12 mouse cellular contexts compared by ENCODE assay signal in the genomic region with DNA sequence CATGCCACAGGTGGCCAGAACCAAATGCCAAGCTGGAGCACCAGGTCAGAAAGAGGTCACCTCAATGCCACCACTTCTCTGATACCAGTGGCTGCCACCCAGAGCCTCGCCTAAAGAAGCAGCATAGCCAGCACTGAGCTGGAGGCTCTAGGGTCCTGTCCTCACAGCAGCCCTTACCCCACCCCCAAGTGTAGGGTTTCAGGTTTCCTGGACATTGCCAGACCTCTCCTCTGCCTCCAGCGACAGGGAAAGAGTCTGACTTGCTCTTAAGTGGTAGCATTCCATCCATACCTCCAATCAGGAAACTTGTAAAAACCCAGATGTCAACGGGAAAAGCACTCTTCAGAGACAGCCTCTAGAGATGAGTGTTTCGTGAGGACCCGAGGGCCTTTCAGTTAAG. TPM values are rescaled to one million over a fixed set of nuclear protein-coding genes. Genes with fewer than 3 reads are reported as not detected.
DNase-seq lines count a peak whose midpoint lies in the region; ATAC-seq and TF ChIP-seq lines count a peak whose summit lies in the region.
"Had no signal": no experiment of that assay in that cellular context is flagged by ENCODE, and none has a peak within 500 bp of the region (broad histone marks: within the 10 kb centered on the region; RNA-seq: fewer than 3 reads in every experiment).

No protein-coding gene starts in this region.

- ATAC-seq in kidney, embryonic 15.5 days (replicated peaks; ENCODE audit: low FRiP score) = peak; percentile 80; the same call in 1 of the 2 replicates
- no peak for ATAC-seq in megakaryocyte-erythroid progenitor cell, adult 5-6 weeks (replicated peaks; ENCODE audit: low FRiP score, low TSS enrichment, poor library complexity, severe bottlenecking)
- ATAC-seq: forebrain, embryonic 14.5 days; midbrain, embryonic 15.5 days had no signal

- peak; percentile 27; the same call in 1 of the 2 replicates for TF ChIP-seq POLR2A in embryonic fibroblast, embryonic 13.5 days (IDR thresholded peaks at IDR 0.05; ENCODE audit: low read depth, low read length)

- H3K27me3 ChIP-seq in kidney, embryonic 15.5 days = no peaks in the 10 kb centered on the region
- H3K27me3 ChIP-seq in limb, embryonic 10.5 days (ENCODE audit: low read depth, poor library complexity, severe bottlenecking) = no peaks in the 10 kb centered on the region
- H3K27me3 ChIP-seq: hindbrain, embryonic 15.5 days; midbrain, embryonic 15.5 days had no signal

- no peak overlapping the region for H3K4me3 ChIP-seq in kidney, embryonic 15.5 days (replicated peaks)
- no peak overlapping the region for H3K4me3 ChIP-seq in embryonic fibroblast, embryonic 13.5 days (ENCODE audit: insufficient read depth, low read length)
- peak overlapping the region; percentile 14; the same call in 1 of the 2 replicates for H3K4me3 ChIP-seq in limb, embryonic 10.5 days
- H3K4me3 ChIP-seq: hindbrain, embryonic 15.5 days; midbrain, embryonic 15.5 days had no signal

- no peak overlapping the region for H3K4me2 ChIP-seq in kidney, embryonic 15.5 days
- H3K4me2 ChIP-seq: hindbrain, embryonic 15.5 days; midbrain, embryonic 15.5 days had no signal

- H3K9ac ChIP-seq in kidney, embryonic 15.5 days = no peak overlapping the region
- H3K9ac ChIP-seq: hindbrain, embryonic 15.5 days; midbrain, embryonic 15.5 days had no signal

- no peak for TF ChIP-seq CTCF in embryonic fibroblast, embryonic 13.5 days (IDR thresholded peaks at IDR 0.05; ENCODE audit: borderline replicate concordance, insufficient read depth, low read length)

- DNase-seq in kidney, postnatal 25 days = no peak
- DNase-seq in limb, embryonic 10.5 days (ENCODE audit: low spot score) = peak; percentile 76
- DNase-seq in mesoderm, embryonic 11.5 days (ENCODE audit: low read depth, low spot score) = peak; percentile 82
- DNase-seq in right cerebral cortex, adult 2 months (ENCODE audit: low spot score in 2 of 2) = no peak
- DNase-seq in liver = no peak
- DNase-seq: cerebellum, adult 11-12 months had no signal

- H3K36me3 ChIP-seq in kidney, embryonic 15.5 days = no peaks in the 10 kb centered on the region
- no peaks in the 10 kb centered on the region for H3K36me3 ChIP-seq in limb, embryonic 10.5 days
- H3K36me3 ChIP-seq: hindbrain, embryonic 15.5 days; midbrain, embryonic 15.5 days had no signal

- peak overlapping the region; percentile 3 for H3K27ac ChIP-seq in kidney, embryonic 15.5 days
- H3K27ac ChIP-seq in embryonic fibroblast, embryonic 13.5 days (ENCODE audit: insufficient read depth, low read length) = peak overlapping the region; percentile 84
- H3K27ac ChIP-seq in limb, embryonic 10.5 days = peak overlapping the region; percentile 84
- H3K27ac ChIP-seq: hindbrain, embryonic 15.5 days; midbrain, embryonic 15.5 days had no signal

- H3K9me3 ChIP-seq in kidney, embryonic 15.5 days (replicated peaks) = no peaks in the 10 kb centered on the region
- no peaks in the 10 kb centered on the region for H3K9me3 ChIP-seq in limb, embryonic 10.5 days (replicated peaks)
- H3K9me3 ChIP-seq: hindbrain, embryonic 15.5 days; midbrain, embryonic 15.5 days had no signal

- H3K4me1 ChIP-seq in kidney, embryonic 15.5 days = peaks cover 41% of the 10 kb centered on the region
- H3K4me1 ChIP-seq in embryonic fibroblast, embryonic 13.5 days (ENCODE audit: control insufficient read depth, insufficient read depth, low read length) = peaks cover 29% of the 10 kb centered on the region
- H3K4me1 ChIP-seq in limb, embryonic 10.5 days = peaks cover 75% of the 10 kb centered on the region

- WGBS in kidney, embryonic 15.5 days = 4% methylated on average over 5 of the region's 5 CpGs
- 4% methylated on average over 5 of the region's 5 CpGs for WGBS in limb, embryonic 10.5 days

RNA-seq across cellular contexts. Expression of a gene that starts 12.9 kb away (rescaled TPM):
- 11.0 and 12.9 TPM in 2 replicates for polyA plus RNA-seq in kidney, embryonic 15.5 days (2015; fragmentation: Nextera tagmentation; extraction: Ambion mirVana)
- 57.1 and 67.1 TPM in 2 replicates for polyA plus RNA-seq in embryonic fibroblast, embryonic 13.5 days (2011; ENCODE audit: insufficient read length, low read depth, missing spikeins)
- polyA plus RNA-seq in limb, embryonic 10.5 days (2016; fragmentation: Nextera tagmentation; extraction: Ambion mirVana) = 6.1 and 8.3 TPM in 2 replicates
- 0.30 TPM in 1 of 2 replicates, not detected in the other for total RNA-seq in megakaryocyte-erythroid progenitor cell, adult 5-6 weeks (2014; fragmentation: Nextera tagmentation)
- not detected in 2 replicates for total RNA-seq in megakaryocyte-erythroid progenitor cell, adult 5-6 weeks (2017)

Comparison
In these comparisons a context has a peak if more than half of its experiments do, and no peak if none do; other contexts are left out.
1. H3K27ac ChIP-seq: peak in every context shown above with its lines; median percentile 84 in embryonic fibroblast, embryonic 13.5 days; 84 in limb, embryonic 10.5 days; 3 in kidney, embryonic 15.5 days.
2. DNase-seq: peak in limb, embryonic 10.5 days (single experiment) and mesoderm, embryonic 11.5 days (single experiment); none in kidney, postnatal 25 days (0 of 2), right cerebral cortex, adult 2 months (0 of 2) and liver (single experiment).